Mouse (Mus musculus): Measurements from ENCODE around the gene Tmem53. TPM values are rescaled to one million over a fixed set of nuclear protein-coding genes. Genes with fewer than 3 reads are reported as not detected.

The Tmem53 gene
- 10 to 100 TPM; 50.4 to 60.9 TPM for total RNA-seq (2021)
- long read RNA-seq, experiment 1, transcript Tmem53-201 (3 exons, 991 nt) = major isoform, 69 of 83 reads
- long read RNA-seq, experiment 1, partial matches to known transcripts = 0 of 83 reads
- long read RNA-seq, experiment 1, other reads (novel, unspliced or antisense) = 11 of 83 reads
- long read RNA-seq, experiment 2, transcript Tmem53-201 (3 exons, 991 nt) = major isoform, 50 of 60 reads
- long read RNA-seq, experiment 2, partial matches to known transcripts = 2 of 60 reads
- long read RNA-seq, experiment 2, other reads (novel, unspliced or antisense) = 4 of 60 reads

GRCm38 (mm10) chr4:117251801-117252316 is at the start of gene Tmem53, which contains the start of gene Armh1:
Gene Tmem53 (plus strand): TSS chr4:117251951.
Gene Armh1 (minus strand): TSS chr4:117252125.
- DNase-seq = peak; percentile 98

- peak; percentile 65 for DNase-seq
Measured at GRCm38 (mm10) chr4:117202046-117202991, 49.4 kb upstream of the Tmem53 start.

- DNase-seq = no peak
Measured at GRCm38 (mm10) chr4:117202992-117203354, 48.8 kb upstream of the Tmem53 start.

- no peak for DNase-seq
Measured at GRCm38 (mm10) chr4:117209592-117209991, 42.2 kb upstream of the Tmem53 start.

- peak; percentile 91 for DNase-seq
Measured at GRCm38 (mm10) chr4:117210147-117211074, 41.3 kb upstream of the Tmem53 start.

GRCm38 (mm10) chr4:117214250-117214649 is 37.5 kb upstream of the Tmem53 start:
- no peak for DNase-seq

- no peak for DNase-seq
Measured at GRCm38 (mm10) chr4:117217029-117217428, 34.7 kb upstream of the Tmem53 start.

GRCm38 (mm10) chr4:117218517-117219219 is 33.1 kb upstream of the Tmem53 start:
- DNase-seq = peak; percentile 70

GRCm38 (mm10) chr4:117220741-117221515 is 30.8 kb upstream of the Tmem53 start:
- DNase-seq = no peak

GRCm38 (mm10) chr4:117221836-117222235 is 29.9 kb upstream of the Tmem53 start:
- DNase-seq = peak; percentile 45

GRCm38 (mm10) chr4:117223001-117223400 is 28.8 kb upstream of the Tmem53 start:
- no peak for DNase-seq

- DNase-seq = no peak
Measured at GRCm38 (mm10) chr4:117224122-117224521, 27.6 kb upstream of the Tmem53 start.

GRCm38 (mm10) chr4:117225250-117225649 is 26.5 kb upstream of the Tmem53 start:
- no peak for DNase-seq

- no peak for DNase-seq
Measured at GRCm38 (mm10) chr4:117229590-117229989, 22.2 kb upstream of the Tmem53 start.

GRCm38 (mm10) chr4:117230331-117230730 is 21.4 kb upstream of the Tmem53 start:
- DNase-seq = peak; percentile 33

GRCm38 (mm10) chr4:117231208-117231607 is 20.5 kb upstream of the Tmem53 start:
- DNase-seq = peak; percentile 24

GRCm38 (mm10) chr4:117234166-117234741 is 17.5 kb upstream of the Tmem53 start:
- no peak for DNase-seq

- DNase-seq = no peak
Measured at GRCm38 (mm10) chr4:117235822-117236221, 15.9 kb upstream of the Tmem53 start.

GRCm38 (mm10) chr4:117239153-117239552 is 12.6 kb upstream of the Tmem53 start:
- no peak for DNase-seq

GRCm38 (mm10) chr4:117240867-117241266 is 10.9 kb upstream of the Tmem53 start:
- peak; percentile 82 for DNase-seq

All from adrenal gland, postnatal 10 days (tissue).